Mouse (Mus musculus): ENCODE results near the gene Pithd1. TPM values are rescaled to one million over a fixed set of nuclear protein-coding genes. Genes with fewer than 3 reads are reported as not detected.

The Pithd1 gene
- polyA plus RNA-seq, 1 experiment from 2014 or later: 56.7 TPM

GRCm38 (mm10) chr4:135960717-135961116 is 26.3 kb downstream of the Pithd1 start:
- no peak for ATAC-seq (ENCODE audit: insufficient number of reproducible peaks, low FRiP score, low TSS enrichment, low read depth)
- Histone ChIP-seq H3K36me3 (peaks cover 60% of the 10 kb centered on the region), H3K9ac (no peak overlapping the region)

DNA sequence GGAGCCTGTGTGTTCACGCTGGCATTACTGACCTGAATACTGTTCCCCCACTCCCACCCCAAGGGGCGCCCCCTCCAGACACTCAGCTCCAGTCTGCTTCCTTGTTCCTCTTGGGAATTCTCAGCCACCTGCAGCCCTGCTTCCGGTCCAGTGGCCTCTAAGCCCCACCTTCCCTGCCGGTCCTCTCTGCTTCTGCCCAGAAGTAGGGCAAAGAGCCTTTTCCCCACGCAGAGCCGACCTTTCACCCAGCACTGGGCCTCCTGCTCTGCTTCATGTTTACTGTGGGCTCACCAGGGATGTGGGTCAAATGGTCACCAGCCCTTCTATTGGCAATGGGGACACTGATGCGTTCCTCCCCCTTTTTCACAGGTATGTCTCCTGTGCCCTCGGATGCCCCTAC is 28.7 kb downstream of the Pithd1 start:
- WGBS: 62% methylated on average over 8 of the region's 8 CpGs
- ATAC-seq (ENCODE audit: insufficient number of reproducible peaks, low FRiP score, low TSS enrichment, low read depth): no peak
- Histone ChIP-seq H3K9ac (no peak overlapping the region), H3K27ac (replicated peaks) (no peak overlapping the region), H3K9me3 (replicated peaks) (no peaks in the 10 kb centered on the region), H3K4me1 (peaks cover 7% of the 10 kb centered on the region), H3K4me2 (replicated peaks) (no peak overlapping the region), H3K4me3 (replicated peaks) (no peak overlapping the region), H3K27me3 (no peaks in the 10 kb centered on the region), H3K36me3 (peaks cover 72% of the 10 kb centered on the region)

More at GRCm38 (mm10) chr4:135960717-135961116, 26.3 kb downstream of the Pithd1 start:
- 28% methylated on average over 5 of the region's 5 CpGs for WGBS
- no peaks in the 10 kb centered on the region for H3K9me3 ChIP-seq (replicated peaks)
- no peaks in the 10 kb centered on the region for H3K27me3 ChIP-seq
- no peak overlapping the region for H3K4me3 ChIP-seq (replicated peaks)
- no peak overlapping the region for H3K27ac ChIP-seq (replicated peaks)
- H3K4me1 ChIP-seq: peaks cover 17% of the 10 kb centered on the region
- no peak overlapping the region for H3K4me2 ChIP-seq (replicated peaks)

DNA sequence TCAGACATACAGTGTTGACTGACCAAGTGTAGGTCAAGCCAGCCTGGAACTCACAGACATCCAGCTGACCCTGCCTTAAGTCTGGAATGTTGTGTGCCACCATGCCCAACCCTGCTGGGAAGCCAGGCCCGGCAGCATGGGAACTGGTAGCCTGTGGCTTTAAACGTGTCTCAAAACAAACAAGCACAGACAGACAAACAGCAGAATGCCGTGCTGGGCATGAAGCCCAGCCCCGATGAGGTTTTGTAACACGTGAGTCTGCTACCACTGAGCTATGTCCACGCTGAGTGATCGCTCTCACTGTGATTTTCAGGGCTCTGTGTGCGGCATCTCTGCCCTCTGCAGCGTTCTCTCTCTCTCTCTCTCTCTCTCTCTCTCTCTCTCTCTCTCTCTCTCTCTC is 31.2 kb downstream of the Pithd1 start:
- Histone ChIP-seq H3K9ac (no peak overlapping the region), H3K4me2 (replicated peaks) (no peak overlapping the region), H3K27ac (replicated peaks) (no peak overlapping the region), H3K4me1 (no peaks in the 10 kb centered on the region), H3K9me3 (replicated peaks) (0 out of 2 replicates have a peak, but pooled peaks cover 3% of the 10 kb centered on the region), H3K4me3 (replicated peaks) (no peak overlapping the region), H3K36me3 (peaks cover 79% of the 10 kb centered on the region), H3K27me3 (no peaks in the 10 kb centered on the region)
- ATAC-seq (ENCODE audit: insufficient number of reproducible peaks, low FRiP score, low TSS enrichment, low read depth): no peak
- WGBS: 89% methylated on average over 9 of the region's 9 CpGs

DNA sequence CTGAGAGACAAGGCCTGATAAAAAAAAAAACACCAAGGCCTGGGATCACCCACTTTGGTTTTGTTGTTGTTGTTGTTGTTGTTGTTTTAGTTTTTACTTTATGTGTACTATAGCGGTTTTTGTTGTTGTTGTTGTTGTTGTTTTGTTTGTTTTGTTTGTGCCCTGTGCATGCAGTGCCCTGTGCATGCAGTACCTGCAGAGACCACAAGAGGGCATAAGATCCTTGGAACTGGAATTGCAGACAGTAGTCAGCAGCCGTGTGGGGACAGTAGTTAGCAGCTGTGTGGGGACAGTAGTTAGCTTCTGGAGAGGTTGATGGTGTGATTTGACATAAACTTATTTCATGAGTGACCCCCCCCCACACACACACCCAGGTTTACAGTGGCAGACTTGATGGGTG is 32.8 kb downstream of the Pithd1 start:
- ATAC-seq (ENCODE audit: insufficient number of reproducible peaks, low FRiP score, low TSS enrichment, low read depth): no peak
- H3K4me2 ChIP-seq (replicated peaks): no peak overlapping the region
- H3K27ac ChIP-seq (replicated peaks): no peak overlapping the region
- WGBS: 11% methylated on average over 2 of the region's 2 CpGs
- H3K27me3 ChIP-seq: no peaks in the 10 kb centered on the region
- H3K9me3 ChIP-seq (replicated peaks): 0 out of 2 replicates have a peak, but pooled peaks cover 4% of the 10 kb centered on the region
- no peaks in the 10 kb centered on the region for H3K4me1 ChIP-seq
- no peak overlapping the region for H3K9ac ChIP-seq
- H3K4me3 ChIP-seq (replicated peaks): no peak overlapping the region
- H3K36me3 ChIP-seq: peaks cover 63% of the 10 kb centered on the region

GRCm38 (mm10) chr4:135953179-135953578 is 33.9 kb downstream of the Pithd1 start:
- H3K36me3 ChIP-seq: peaks cover 57% of the 10 kb centered on the region
- no peaks in the 10 kb centered on the region for H3K27me3 ChIP-seq
- WGBS: 82% methylated on average over 3 of the region's 3 CpGs
- H3K4me3 ChIP-seq (replicated peaks): no peak overlapping the region
- ATAC-seq (ENCODE audit: insufficient number of reproducible peaks, low FRiP score, low TSS enrichment, low read depth): no peak
- no peak overlapping the region for H3K4me2 ChIP-seq (replicated peaks)
- H3K9ac ChIP-seq: no peak overlapping the region
- no peak overlapping the region for H3K27ac ChIP-seq (replicated peaks)
- H3K4me1 ChIP-seq: peaks cover 5% of the 10 kb centered on the region
- H3K9me3 ChIP-seq (replicated peaks): 0 out of 2 replicates have a peak, but pooled peaks cover 4% of the 10 kb centered on the region

GRCm38 (mm10) chr4:135951505-135951904 is 35.6 kb downstream of the Pithd1 start:
- Histone ChIP-seq H3K4me1 (peaks cover 15% of the 10 kb centered on the region), H3K27ac (replicated peaks) (no peak overlapping the region), H3K4me3 (replicated peaks) (no peak overlapping the region), H3K9ac (no peak overlapping the region), H3K9me3 (replicated peaks) (0 out of 2 replicates have a peak, but pooled peaks cover 4% of the 10 kb centered on the region), H3K4me2 (replicated peaks) (no peak overlapping the region), H3K27me3 (no peaks in the 10 kb centered on the region), H3K36me3 (peaks cover 44% of the 10 kb centered on the region)
- 95% methylated on average over 3 of the region's 3 CpGs for WGBS
- no peak for ATAC-seq (ENCODE audit: insufficient number of reproducible peaks, low FRiP score, low TSS enrichment, low read depth)

DNA sequence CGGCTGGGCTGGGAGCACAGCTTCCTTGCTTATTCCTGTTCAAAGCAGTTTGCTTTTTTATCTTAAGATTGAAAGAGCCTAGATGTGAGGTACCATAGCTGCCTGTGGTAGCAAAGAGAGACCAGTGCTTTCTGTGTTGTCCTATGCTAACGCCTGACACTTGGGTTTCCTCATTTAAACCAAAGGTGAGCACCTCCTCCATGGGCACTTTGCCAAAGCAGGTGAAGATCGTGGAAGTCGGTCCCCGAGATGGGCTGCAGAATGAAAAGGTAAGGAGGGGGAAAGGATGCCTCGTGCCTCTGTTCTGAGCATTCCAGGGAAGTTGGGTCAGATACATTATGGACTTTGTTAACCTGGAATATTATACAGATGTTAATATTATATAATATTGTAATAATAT is 36.7 kb downstream of the Pithd1 start:
- 82% methylated on average over 6 of the region's 6 CpGs for WGBS
- H3K4me3 ChIP-seq (replicated peaks): no peak overlapping the region
- H3K4me2 ChIP-seq (replicated peaks): no peak overlapping the region
- no peaks in the 10 kb centered on the region for H3K27me3 ChIP-seq
- H3K9ac ChIP-seq: no peak overlapping the region
- no peak for ATAC-seq (ENCODE audit: insufficient number of reproducible peaks, low FRiP score, low TSS enrichment, low read depth)
- 0 out of 2 replicates have a peak, but pooled peaks cover 4% of the 10 kb centered on the region for H3K9me3 ChIP-seq (replicated peaks)
- H3K27ac ChIP-seq (replicated peaks): no peak overlapping the region
- peaks cover 36% of the 10 kb centered on the region for H3K36me3 ChIP-seq
- peaks cover 21% of the 10 kb centered on the region for H3K4me1 ChIP-seq

GRCm38 (mm10) chr4:135949911-135950310 is 37.2 kb downstream of the Pithd1 start:
- H3K4me3 ChIP-seq (replicated peaks): no peak overlapping the region
- WGBS: 71% methylated on average over 6 of the region's 6 CpGs
- no peak for ATAC-seq (ENCODE audit: insufficient number of reproducible peaks, low FRiP score, low TSS enrichment, low read depth)
- 0 out of 2 replicates have a peak, but pooled peaks cover 4% of the 10 kb centered on the region for H3K9me3 ChIP-seq (replicated peaks)
- H3K27ac ChIP-seq (replicated peaks): no peak overlapping the region
- H3K9ac ChIP-seq: no peak overlapping the region
- no peak overlapping the region for H3K4me2 ChIP-seq (replicated peaks)
- H3K36me3 ChIP-seq: peaks cover 32% of the 10 kb centered on the region
- H3K27me3 ChIP-seq: no peaks in the 10 kb centered on the region
- peaks cover 21% of the 10 kb centered on the region for H3K4me1 ChIP-seq

- H3K4me3 ChIP-seq (replicated peaks): no peak overlapping the region
- peaks cover 30% of the 10 kb centered on the region for H3K36me3 ChIP-seq
- 84% methylated on average over 10 of the region's 10 CpGs for WGBS
- no peak overlapping the region for H3K4me2 ChIP-seq (replicated peaks)
- H3K4me1 ChIP-seq: peaks cover 21% of the 10 kb centered on the region
- no peak for ATAC-seq (ENCODE audit: insufficient number of reproducible peaks, low FRiP score, low TSS enrichment, low read depth)
- no peak overlapping the region for H3K27ac ChIP-seq (replicated peaks)
- no peaks in the 10 kb centered on the region for H3K27me3 ChIP-seq
- no peak overlapping the region for H3K9ac ChIP-seq
- 0 out of 2 replicates have a peak, but pooled peaks cover 4% of the 10 kb centered on the region for H3K9me3 ChIP-seq (replicated peaks)
Measured at GRCm38 (mm10) chr4:135949475-135949874, 37.6 kb downstream of the Pithd1 start.

DNA sequence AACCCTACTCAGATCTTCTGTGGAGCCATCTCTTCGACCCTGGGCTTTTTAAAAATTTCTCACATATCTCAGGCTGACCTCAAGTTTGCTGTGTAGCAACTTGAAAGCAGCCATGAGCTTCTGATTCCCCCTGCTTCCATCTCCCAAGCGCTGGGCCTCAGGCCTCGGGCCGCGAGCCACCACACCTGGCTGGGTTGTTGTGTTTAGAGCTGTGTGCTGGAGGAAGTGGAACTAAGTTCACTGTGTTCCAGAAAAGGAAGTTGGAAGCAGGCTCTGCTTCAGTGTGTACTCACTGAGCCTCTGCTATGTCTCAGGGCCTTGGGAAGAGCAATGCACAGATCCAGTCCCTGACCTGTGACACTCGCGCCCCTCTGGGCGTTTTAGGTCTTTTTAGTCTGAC is 38.9 kb downstream of the Pithd1 start:
- ATAC-seq (ENCODE audit: insufficient number of reproducible peaks, low FRiP score, low TSS enrichment, low read depth): no peak
- Histone ChIP-seq H3K27me3 (no peaks in the 10 kb centered on the region), H3K9ac (no peak overlapping the region), H3K4me1 (peaks cover 21% of the 10 kb centered on the region), H3K4me2 (replicated peaks) (no peak overlapping the region), H3K4me3 (replicated peaks) (no peak overlapping the region), H3K9me3 (replicated peaks) (0 out of 2 replicates have a peak, but pooled peaks cover 4% of the 10 kb centered on the region), H3K36me3 (peaks cover 24% of the 10 kb centered on the region), H3K27ac (replicated peaks) (no peak overlapping the region)
- 87% methylated on average over 8 of the region's 8 CpGs for WGBS

DNA sequence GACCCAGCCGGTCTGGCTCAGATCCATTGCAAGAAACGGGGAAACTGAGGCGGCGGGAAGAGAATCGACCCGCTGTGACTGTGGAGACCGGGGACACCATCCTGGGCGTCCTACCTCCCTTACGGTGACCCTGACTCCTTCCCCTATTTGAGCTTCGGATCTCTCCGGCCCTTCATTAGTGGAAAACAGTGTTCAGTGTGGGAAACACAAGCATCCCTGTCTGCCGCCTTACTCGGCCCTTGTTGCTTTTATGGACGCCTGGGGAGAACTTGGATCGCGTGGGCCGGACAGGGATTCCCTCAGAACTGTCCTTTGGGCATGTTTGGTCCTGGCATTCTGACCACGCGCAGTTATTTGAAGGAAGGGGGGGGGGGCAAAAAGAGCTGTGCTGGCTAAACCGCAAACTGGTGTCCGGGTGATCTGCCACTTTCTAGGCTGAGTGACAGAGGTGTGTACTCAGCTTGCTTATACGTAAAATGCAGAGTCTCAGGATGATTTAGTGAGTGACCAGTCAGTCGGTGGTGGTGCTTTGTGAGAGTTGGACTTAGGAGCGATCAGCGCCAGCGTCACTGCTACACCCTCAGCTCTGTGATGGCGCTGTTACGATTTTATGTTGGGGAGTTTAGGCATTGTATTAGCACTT is 40.3 kb downstream of the Pithd1 start:
- H3K27ac ChIP-seq (replicated peaks): peak overlapping the region; percentile 60
- H3K4me1 ChIP-seq: peaks cover 21% of the 10 kb centered on the region
- WGBS: under 1% methylated on average over 28 of the region's 28 CpGs
- ATAC-seq (ENCODE audit: insufficient number of reproducible peaks, low FRiP score, low TSS enrichment, low read depth): peak; percentile 20
- H3K27me3 ChIP-seq: no peaks in the 10 kb centered on the region
- H3K36me3 ChIP-seq: peaks cover 13% of the 10 kb centered on the region
- peak overlapping the region; percentile 83 for H3K9ac ChIP-seq
- peak overlapping the region; percentile 69 for H3K4me2 ChIP-seq (replicated peaks)
- peak overlapping the region; percentile 93 for H3K4me3 ChIP-seq (replicated peaks)
- H3K9me3 ChIP-seq (replicated peaks): 0 out of 2 replicates have a peak, but pooled peaks cover 4% of the 10 kb centered on the region

DNA sequence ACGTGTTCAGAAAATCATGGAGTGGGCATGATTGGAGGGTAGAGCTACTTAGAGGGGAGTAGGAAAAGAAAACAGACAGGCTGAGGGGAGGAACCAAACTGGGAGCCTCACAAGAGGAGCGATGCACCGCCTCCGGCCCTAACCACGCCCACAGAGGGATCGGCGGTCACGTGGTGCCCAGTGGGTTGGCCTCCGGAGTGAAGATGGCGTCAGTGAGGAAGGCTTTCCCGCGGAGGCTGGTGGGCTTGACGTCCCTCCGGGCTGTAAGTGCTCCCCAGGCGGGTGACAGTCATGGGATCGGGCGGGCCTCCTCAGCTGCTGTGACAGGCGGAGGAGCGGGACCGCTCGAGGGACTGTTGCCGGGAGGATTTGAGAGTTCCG is 40.8 kb downstream of the Pithd1 start, which contains the start of gene Hmgcl:
Gene Hmgcl (plus strand): TSS at position 171 of the 381 bp plus-strand sequence.
- Histone ChIP-seq H3K4me1 (peaks cover 21% of the 10 kb centered on the region), H3K27me3 (no peaks in the 10 kb centered on the region), H3K4me2 (replicated peaks) (peak within 1 kb of the TSS; percentile 69), H3K4me3 (replicated peaks) (peak within 1 kb of the TSS; percentile 93), H3K27ac (replicated peaks) (peak within 1 kb of the TSS; percentile 60), H3K9ac (peak within 1 kb of the TSS; percentile 83), H3K36me3 (peaks cover 8% of the 10 kb centered on the region), H3K9me3 (replicated peaks) (0 out of 2 replicates have a peak, but pooled peaks cover 4% of the 10 kb centered on the region)
- ATAC-seq (ENCODE audit: insufficient number of reproducible peaks, low FRiP score, low TSS enrichment, low read depth): peak; percentile 92
- WGBS: under 1% methylated on average over 23 of the region's 23 CpGs
